Mouse (Mus musculus) myocyte (in vitro differentiated cells): ENCODE data around the gene Tmem209.

Experiments
- E2F4 ChIP-seq: IDR thresholded peaks from one replicate; pipeline ENCODE4 v1.6.1; 2011; ENCODE audit warnings: mild to moderate bottlenecking, control low read depth, moderate library complexity; ENCODE audit not compliant: insufficient read depth
- POLR2A ChIP-seq: IDR thresholded peaks from one replicate; pipeline ENCODE4 v1.6.1; 2011; ENCODE audit warnings: low read depth, mild to moderate bottlenecking, control low read depth, moderate library complexity; ENCODE audit not compliant: insufficient read length
- REST ChIP-seq: IDR thresholded peaks from one replicate; pipeline ENCODE4 v1.6.1; 2011; ENCODE audit warnings: mild to moderate bottlenecking, control low read depth, moderate library complexity; ENCODE audit not compliant: insufficient read depth, insufficient read length
- TCF12 ChIP-seq: IDR thresholded peaks from one replicate; pipeline ENCODE4 v1.6.1; 2011; ENCODE audit warnings: mild to moderate bottlenecking, control low read depth; ENCODE audit not compliant: poor library complexity, insufficient read depth, severe bottlenecking

- TF ChIP-seq TCF12, result no peak
- TF ChIP-seq POLR2A, result no peak
- no peak for TF ChIP-seq REST
- no peak for TF ChIP-seq E2F4
These were observed 10.8 kb upstream of the Tmem209 start for GRCm38 (mm10) chr6:30520400-30520799.
